In the genomic region with DNA sequence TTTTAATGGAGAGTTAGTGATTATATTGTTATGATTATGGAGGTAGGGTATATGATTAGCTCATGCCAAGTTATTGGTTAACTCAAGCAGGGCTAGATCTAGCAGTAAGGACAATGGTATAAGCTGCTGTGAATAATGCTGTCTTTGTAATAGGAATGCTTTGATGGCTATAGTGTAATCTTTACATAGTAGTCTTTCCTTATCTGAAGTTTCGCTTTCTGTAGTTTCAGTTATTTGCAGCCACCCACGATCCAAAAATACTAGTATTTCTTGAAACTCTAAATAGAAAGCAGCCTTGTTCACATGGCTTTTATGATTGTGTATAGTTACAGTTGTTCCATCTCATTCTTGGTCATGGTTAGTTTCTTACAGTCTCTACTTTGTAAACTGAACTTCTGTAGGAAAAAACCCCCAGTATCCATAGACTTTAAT, we compare ENCODE assay signal across 18 mouse cellular contexts. TPM values are rescaled to one million over a fixed set of nuclear protein-coding genes. Genes with fewer than 3 reads are reported as not detected.
A peak's percentile ranks its signal among the peaks of the same experiment; 100 is the strongest.
DNase-seq lines count a peak whose midpoint lies in the region; ATAC-seq and TF ChIP-seq lines count a peak whose summit lies in the region.
"Had no signal": no experiment of that assay in that cellular context is flagged by ENCODE, and none has a peak within 500 bp of the region (broad histone marks: within the 10 kb centered on the region; RNA-seq: fewer than 3 reads in every experiment).

No protein-coding gene starts in this region.

- no peak for TF ChIP-seq POLR2A in kidney, adult 2 months (IDR thresholded peaks at IDR 0.05; ENCODE audit: low read depth, low read length)

- no peaks in the 10 kb centered on the region for H3K9me3 ChIP-seq in lung, embryonic 15.5 days
- H3K9me3 ChIP-seq in intestine, embryonic 16.5 days (ENCODE audit: control insufficient read depth, low read length): no peaks in the 10 kb centered on the region; the same call in 1 of the 2 replicates
- no peaks in the 10 kb centered on the region for H3K9me3 ChIP-seq in stomach, postnatal 0 days (ENCODE audit: control insufficient read depth, low read length)
- H3K9me3 ChIP-seq: heart, embryonic 15.5 days; limb, embryonic 13.5 days; liver, embryonic 15.5 days; midbrain, embryonic 15.5 days had no signal

- H3K4me2 ChIP-seq in lung, embryonic 15.5 days: no peak overlapping the region
- 0 out of 2 replicates have a peak overlapping the region, but pooled peaks have one; percentile 6 for H3K4me2 ChIP-seq in intestine, embryonic 16.5 days (ENCODE audit: low read depth, low read length)
- H3K4me2 ChIP-seq in stomach, postnatal 0 days (replicated peaks; ENCODE audit: low read depth): no peak overlapping the region
- H3K4me2 ChIP-seq: heart, embryonic 15.5 days; limb, embryonic 13.5 days; liver, embryonic 15.5 days; midbrain, embryonic 15.5 days had no signal

- no peaks in the 10 kb centered on the region for H3K27me3 ChIP-seq in kidney, adult 2 months (replicated peaks; ENCODE audit: control insufficient read depth, insufficient read depth, low read length)
- no peaks in the 10 kb centered on the region for H3K27me3 ChIP-seq in lung, embryonic 15.5 days
- H3K27me3 ChIP-seq in intestine, embryonic 16.5 days (replicated peaks; ENCODE audit: control insufficient read depth, insufficient read depth, low read length): no peaks in the 10 kb centered on the region
- no peaks in the 10 kb centered on the region for H3K27me3 ChIP-seq in stomach, postnatal 0 days (ENCODE audit: control insufficient read depth, insufficient read depth, low read length)
- H3K27me3 ChIP-seq: heart, embryonic 15.5 days; limb, embryonic 13.5 days; liver, embryonic 15.5 days; midbrain, embryonic 15.5 days had no signal

- 69% methylated on average over 2 of the region's 2 CpGs for WGBS in kidney, adult 2 months
- WGBS in lung, embryonic 15.5 days: 59% methylated on average over 2 of the region's 2 CpGs
- 59% methylated on average over 2 of the region's 2 CpGs for WGBS in intestine, embryonic 16.5 days
- WGBS in stomach, postnatal 0 days: 56% methylated on average over 2 of the region's 2 CpGs

- H3K36me3 ChIP-seq in kidney, adult 2 months (ENCODE audit: control insufficient read depth, insufficient read depth, low read length): no peaks in the 10 kb centered on the region; the same call in 1 of the 2 replicates
- H3K36me3 ChIP-seq in lung, embryonic 15.5 days: no peaks in the 10 kb centered on the region
- H3K36me3 ChIP-seq in intestine, embryonic 16.5 days (ENCODE audit: control insufficient read depth, insufficient read depth, low read length): no peaks in the 10 kb centered on the region
- no peaks in the 10 kb centered on the region for H3K36me3 ChIP-seq in stomach, postnatal 0 days (ENCODE audit: control insufficient read depth, insufficient read depth, low read length)
- H3K36me3 ChIP-seq: heart, embryonic 15.5 days; limb, embryonic 13.5 days; midbrain, embryonic 15.5 days had no signal

- ATAC-seq in lung, embryonic 15.5 days (ENCODE audit: borderline replicate concordance, extremely low read depth, low FRiP score, low TSS enrichment): peak; percentile 57; the same call in 1 of the 2 replicates
- ATAC-seq in intestine, embryonic 16.5 days: peak; percentile 96
- ATAC-seq in stomach, postnatal 0 days (ENCODE audit: low FRiP score, low TSS enrichment): peak; percentile 91
- ATAC-seq: forebrain, embryonic 16.5 days; hindbrain, postnatal 0 days; midbrain, embryonic 15.5 days had no signal

- peaks cover 16% of the 10 kb centered on the region; the same call in 1 of the 2 replicates for H3K4me1 ChIP-seq in kidney, adult 2 months (ENCODE audit: control insufficient read depth, insufficient read depth, low read length)
- H3K4me1 ChIP-seq in lung, embryonic 15.5 days: peaks cover 8% of the 10 kb centered on the region
- peaks cover 13% of the 10 kb centered on the region for H3K4me1 ChIP-seq in intestine, embryonic 16.5 days (ENCODE audit: control insufficient read depth, insufficient read depth, low read length)
- H3K4me1 ChIP-seq in stomach, postnatal 0 days (replicated peaks; ENCODE audit: control insufficient read depth, insufficient read depth): peaks cover 5% of the 10 kb centered on the region; the same call in 1 of the 2 replicates
- H3K4me1 ChIP-seq: limb, embryonic 13.5 days; midbrain, embryonic 15.5 days had no signal

- no peak for TF ChIP-seq EP300 in stomach, postnatal 0 days (optimal IDR thresholded peaks at IDR 0.05)

- DNase-seq in kidney, adult 2 months: peak; percentile 19
- no peak for DNase-seq in kidney, postnatal 25 days
- DNase-seq in lung, postnatal 10 days: no peak
- DNase-seq in stomach, postnatal 0 days (ENCODE audit: low spot score): no peak
- no peak for DNase-seq in right cerebral cortex, postnatal 25 days
- DNase-seq in urinary bladder, postnatal 36 days (ENCODE audit: low spot score in 2 of 2): no peak
- DNase-seq: adrenal gland, postnatal 14 days; cerebellum, adult 11-12 months; thymus, postnatal 25 days had no signal

- H3K27ac ChIP-seq in kidney, adult 2 months (ENCODE audit: insufficient read depth, low read depth, low read length): no peak overlapping the region
- peak overlapping the region; percentile 87 for H3K27ac ChIP-seq in lung, embryonic 15.5 days
- peak overlapping the region; percentile 98 for H3K27ac ChIP-seq in intestine, embryonic 16.5 days (ENCODE audit: low read length)
- peak overlapping the region; percentile 94 for H3K27ac ChIP-seq in stomach, postnatal 0 days (replicated peaks)
- H3K27ac ChIP-seq: hindbrain, postnatal 0 days; limb, embryonic 13.5 days; midbrain, embryonic 15.5 days had no signal

- no peak overlapping the region for H3K9ac ChIP-seq in lung, embryonic 15.5 days
- H3K9ac ChIP-seq in intestine, embryonic 16.5 days (ENCODE audit: low read depth, low read length): peak overlapping the region; percentile 53; the same call in 1 of the 2 replicates
- no peak overlapping the region for H3K9ac ChIP-seq in stomach, postnatal 0 days (ENCODE audit: low read length)
- H3K9ac ChIP-seq: heart, embryonic 15.5 days; limb, embryonic 13.5 days; liver, embryonic 15.5 days; midbrain, embryonic 15.5 days had no signal

- H3K4me3 ChIP-seq in kidney, adult 2 months (ENCODE audit: insufficient read depth, low read depth, low read length): no peak overlapping the region
- H3K4me3 ChIP-seq in lung, embryonic 15.5 days: no peak overlapping the region
- H3K4me3 ChIP-seq in intestine, embryonic 16.5 days (ENCODE audit: low read length): no peak overlapping the region
- no peak overlapping the region for H3K4me3 ChIP-seq in stomach, postnatal 0 days (ENCODE audit: low read depth, low read length)
- H3K4me3 ChIP-seq: erythroblast, embryonic 14.5 days; heart, embryonic 15.5 days; limb, embryonic 13.5 days; liver, embryonic 15.5 days; midbrain, embryonic 15.5 days had no signal

- no peak for TF ChIP-seq CTCF in kidney, adult 2 months (conservative IDR thresholded peaks at IDR 0.05; ENCODE audit: insufficient read depth, insufficient read length, low read depth, low read length)
- TF ChIP-seq CTCF in stomach, postnatal 0 days (IDR thresholded peaks at IDR 0.05; ENCODE audit: low read depth): no peak

RNA-seq across cellular contexts. Expression of a gene that starts 15.8 kb away (rescaled TPM):
- polyA plus RNA-seq in kidney, adult 2 months (2012; rRNA removed): 33.8 and 38.7 TPM in 2 replicates
- 56.1 and 59.9 TPM in 2 replicates for polyA plus RNA-seq in lung, embryonic 15.5 days (2015; fragmentation: Nextera tagmentation; extraction: Ambion mirVana)
- polyA plus RNA-seq in intestine, embryonic 16.5 days (2015; fragmentation: Nextera tagmentation; extraction: Ambion mirVana): 63.5 and 69.0 TPM in 2 replicates
- 44.9 and 46.5 TPM in 2 replicates for polyA plus RNA-seq in stomach, postnatal 0 days (2015; fragmentation: Nextera tagmentation; extraction: Ambion mirVana)

RNA-seq across cellular contexts. Expression of a gene that starts 15.9 kb away (rescaled TPM):
- polyA plus RNA-seq in kidney, adult 2 months (2012; rRNA removed): 15.7 and 16.4 TPM in 2 replicates
- 3.0 and 3.7 TPM in 2 replicates for polyA plus RNA-seq in lung, embryonic 15.5 days (2015; fragmentation: Nextera tagmentation; extraction: Ambion mirVana)
- polyA plus RNA-seq in intestine, embryonic 16.5 days (2015; fragmentation: Nextera tagmentation; extraction: Ambion mirVana): 20.8 and 21.2 TPM in 2 replicates
- 5.7 and 6.2 TPM in 2 replicates for polyA plus RNA-seq in stomach, postnatal 0 days (2015; fragmentation: Nextera tagmentation; extraction: Ambion mirVana)
